Mouse (Mus musculus): ENCODE data around the gene Gm14434.
"Not testable (repeated sequence)": the region's sequence is repeated elsewhere in the genome, so short reads cannot be mapped to it uniquely, and the experiment has no call there.

The Gm14434 gene

GRCm38 (mm10) chr2:176486683-176487082, at the start of gene Gm14434:
TSS of gene Gm14434 (minus strand) at chr2:176486783.
- not testable (repeated sequence) for DNase-seq (ENCODE audit: low read depth, low spot score)

GRCm38 (mm10) chr2:176520756-176521155, 34.2 kb upstream of the Gm14434 start, which contains the start of gene Zfp967:
TSS of gene Zfp967 (plus strand) at chr2:176521056.
- not testable (repeated sequence) for DNase-seq (ENCODE audit: low read depth, low spot score)

- DNase-seq (ENCODE audit: low read depth, low spot score), result not testable (repeated sequence)
These were observed 63.3 kb downstream of the Gm14434 start, which contains the start of gene Gm14435 for GRCm38 (mm10) chr2:176423294-176423693. TSS of gene Gm14435 (plus strand) at chr2:176423594.
